Mouse (Mus musculus) monocyte, adult 5-6 weeks (primary cell): ENCODE results near the gene Cyp4v3. TPM values are rescaled to one million over a fixed set of nuclear protein-coding genes. Genes with fewer than 3 reads are reported as not detected.

Experiments used
- ATAC-seq: fragments of 153-309, 156-312 bp; replicated peaks from 2 replicates; pipeline ENCODE4 v1.8.0; 2017; ENCODE audit warnings: mild to moderate bottlenecking; ENCODE audit not compliant: low TSS enrichment, insufficient number of reproducible peaks, severe bottlenecking, poor library complexity, low FRiP score
- total RNA-seq: library from RNA; stranded (forward); fragments of 200-1000, 200-491, 200-594 nt; gene quantifications from 3 replicates; pipeline ENCODE4 v1.2.3, GENCODE M21; 2017

Gene Cyp4v3
- 35.5 to 50.5 TPM (median 44.3 TPM) in 3 replicates for total RNA-seq

DNA sequence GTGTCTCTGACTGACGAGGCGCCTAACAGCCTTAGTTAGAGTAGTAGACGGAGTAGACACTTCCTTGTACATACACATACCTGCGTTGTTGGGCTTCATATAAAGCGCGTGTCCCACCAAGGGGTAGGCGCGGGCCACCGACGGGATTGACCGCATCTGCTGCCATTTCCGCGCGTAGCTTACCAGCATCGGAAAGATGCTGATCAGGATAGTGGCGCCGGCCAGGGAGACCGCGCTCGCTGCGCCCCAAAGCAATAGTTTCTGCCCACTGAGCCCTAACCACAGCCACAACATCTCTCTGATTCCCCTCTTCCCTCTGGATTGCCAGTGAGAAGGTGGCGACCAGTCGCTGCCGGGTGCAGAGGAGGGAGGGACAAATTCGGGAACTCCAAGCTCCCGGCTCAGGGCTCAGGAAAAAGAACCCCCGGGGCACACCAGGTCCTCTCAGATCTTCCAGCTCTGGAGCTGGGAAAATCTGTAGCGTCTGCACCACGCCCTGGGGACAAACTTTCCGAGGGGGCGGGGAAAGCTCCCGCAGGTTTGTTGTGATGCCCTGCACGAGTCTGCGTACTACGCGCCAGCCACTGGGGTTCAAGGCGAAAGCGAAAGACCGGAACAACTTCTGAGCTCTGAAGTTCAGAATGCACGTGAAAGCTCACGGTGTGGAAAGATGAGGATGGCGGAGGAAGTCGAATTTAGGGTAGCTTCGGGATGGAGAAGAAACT, at the start of gene Cyp4v3:
Cyp4v3 (minus strand) TSS at position 532 of the 725 bp plus-strand sequence.
- peak; percentile 87 for ATAC-seq

- no peak for ATAC-seq
Measured at GRCm38 (mm10) chr8:45381963-45382347, 48.9 kb upstream of the Cyp4v3 start, which contains the start of gene Fam149a. TSS of gene Fam149a (minus strand) at chr8:45382291.

DNA sequence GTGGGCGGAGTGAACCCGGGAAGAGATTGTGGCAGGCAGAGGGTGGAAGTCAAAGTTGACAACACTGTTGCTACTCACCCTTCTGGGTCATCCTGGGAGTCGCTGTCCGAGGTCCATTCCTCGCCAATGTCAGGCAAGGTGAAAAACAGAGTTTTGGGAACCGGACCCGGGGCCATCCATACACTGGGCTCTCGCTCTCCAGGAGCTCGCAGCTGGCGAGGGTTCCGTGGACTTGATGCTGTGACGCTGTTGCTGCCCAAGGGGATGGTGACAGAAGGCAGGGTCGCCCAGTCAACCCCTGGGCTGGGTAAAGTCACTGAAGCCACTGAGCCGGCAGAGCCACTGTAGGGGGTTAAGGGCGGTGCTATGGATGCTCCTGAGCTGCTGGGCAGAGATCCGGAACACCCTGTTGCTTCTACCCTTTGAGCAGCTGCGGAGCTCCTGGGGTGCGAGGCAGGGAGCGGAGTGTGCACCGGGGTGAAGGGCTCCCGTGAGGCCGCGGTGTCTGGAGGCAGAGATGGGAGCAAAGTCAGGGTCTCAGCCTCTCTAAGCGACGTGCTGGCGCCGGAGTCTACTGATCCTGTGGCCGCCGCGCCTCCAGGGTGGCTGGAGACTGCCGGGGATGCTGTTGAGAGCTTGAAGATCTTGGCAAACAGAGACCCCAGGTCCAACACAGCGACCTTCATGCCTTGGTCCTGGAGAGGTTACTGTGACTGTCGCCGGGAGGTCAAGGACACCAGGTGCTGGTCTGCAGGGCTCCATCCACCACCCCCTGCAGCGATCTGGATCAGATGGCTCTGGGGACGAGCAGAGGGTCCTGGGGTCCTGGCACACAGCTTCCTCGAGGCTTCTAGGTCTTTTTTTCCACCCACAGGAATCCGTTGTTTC, 48.3 kb upstream of the Cyp4v3 start:
- no peak for ATAC-seq

DNA sequence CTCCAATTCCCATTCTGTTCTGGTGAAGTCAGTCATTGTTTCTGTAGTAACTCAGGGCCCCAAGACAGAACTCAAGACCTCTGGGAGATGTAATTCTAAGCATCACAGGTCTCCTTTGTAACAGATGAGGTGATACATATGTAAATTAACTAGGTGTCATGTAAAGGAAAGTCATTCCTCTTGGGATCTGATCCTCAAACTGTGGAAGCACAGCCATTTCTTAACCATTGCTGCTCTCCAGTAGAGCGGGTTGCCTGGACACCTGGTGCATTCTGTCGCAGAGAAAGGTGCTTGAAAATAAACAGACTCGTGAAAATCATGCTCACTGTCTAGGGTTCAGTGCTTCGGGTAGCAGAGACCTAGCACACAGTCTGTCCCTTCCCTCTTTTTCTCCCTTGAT, 47.6 kb upstream of the Cyp4v3 start:
- no peak for ATAC-seq

- no peak for ATAC-seq
Measured at GRCm38 (mm10) chr8:45374071-45374470, 41.1 kb upstream of the Cyp4v3 start.

GRCm38 (mm10) chr8:45367154-45367553, 34.1 kb upstream of the Cyp4v3 start:
- ATAC-seq: peak; percentile 85

GRCm38 (mm10) chr8:45363220-45363619, 30.2 kb upstream of the Cyp4v3 start:
- ATAC-seq: no peak

DNA sequence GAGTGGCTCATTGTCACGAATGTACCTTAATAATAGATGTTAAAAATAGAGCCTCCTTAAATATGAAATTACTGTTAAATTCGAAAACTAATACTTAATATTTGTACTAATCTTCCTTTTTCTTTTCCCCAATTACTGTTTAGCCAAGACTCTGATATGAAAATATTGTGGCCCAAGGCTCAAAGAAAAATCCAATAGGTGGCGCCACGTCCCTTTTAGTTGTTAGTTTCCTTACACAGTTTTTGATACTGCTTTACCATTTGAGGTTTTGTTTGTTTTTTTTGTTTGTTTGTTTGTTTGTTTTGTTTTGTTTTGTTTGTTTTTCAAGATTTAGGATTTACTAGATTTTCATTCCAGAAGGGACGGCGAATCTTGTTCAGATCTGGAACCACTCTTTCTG, 29.3 kb upstream of the Cyp4v3 start:
- ATAC-seq: no peak

DNA sequence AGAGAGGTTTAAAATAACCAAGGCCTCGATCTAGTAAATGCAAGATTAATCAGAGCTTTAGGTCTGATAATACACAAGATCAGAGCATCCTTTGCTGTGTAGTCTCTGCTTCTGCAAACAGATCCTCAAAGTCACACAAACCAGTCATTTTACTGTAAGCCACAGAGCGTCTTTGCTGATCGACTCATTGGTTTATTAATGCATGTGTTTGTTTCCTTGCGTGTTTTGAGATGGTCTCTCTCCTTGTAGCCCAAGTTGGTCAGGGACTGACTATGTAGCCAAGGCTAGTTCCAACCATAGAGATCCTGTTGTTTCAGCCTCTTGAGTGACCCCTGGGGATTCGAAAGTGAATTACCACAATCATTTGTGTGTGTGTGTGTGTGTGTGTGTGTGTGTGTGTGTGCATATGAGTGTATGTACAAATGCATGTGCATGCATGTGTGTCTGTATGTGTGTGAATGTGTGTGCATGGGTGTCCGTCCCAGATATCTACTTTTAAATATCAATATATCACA, 26.1 kb upstream of the Cyp4v3 start:
- ATAC-seq: no peak

- no peak for ATAC-seq
Measured at GRCm38 (mm10) chr8:45358132-45358918, 25.3 kb upstream of the Cyp4v3 start.

GRCm38 (mm10) chr8:45355809-45356208, 22.8 kb upstream of the Cyp4v3 start:
- no peak for ATAC-seq

DNA sequence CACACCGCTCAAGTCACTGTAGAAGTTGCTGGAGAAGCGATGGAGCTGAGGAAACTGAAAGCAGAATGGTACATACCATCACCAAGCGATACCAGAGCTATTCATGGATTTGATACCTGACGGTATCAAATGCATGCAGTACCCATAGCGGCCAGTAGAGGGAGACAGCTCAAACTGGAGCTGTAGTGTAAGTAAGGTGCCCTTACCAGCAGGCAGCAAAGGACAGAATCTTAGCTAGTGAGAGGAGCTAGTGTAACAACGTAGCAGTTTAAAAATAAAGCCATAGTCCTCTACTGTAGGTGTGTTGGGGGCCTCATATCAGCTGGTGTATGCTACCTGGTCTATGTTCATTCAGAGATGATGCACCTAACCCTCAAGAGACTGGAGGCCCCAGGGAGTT, 12.0 kb upstream of the Cyp4v3 start:
- peak; percentile 83 for ATAC-seq

- no peak for ATAC-seq
Measured at GRCm38 (mm10) chr8:45344298-45344697, 11.3 kb upstream of the Cyp4v3 start.

- ATAC-seq: no peak
Measured at GRCm38 (mm10) chr8:45341630-45342628, 8.9 kb upstream of the Cyp4v3 start.

- peak; percentile 73 for ATAC-seq
Measured at GRCm38 (mm10) chr8:45333493-45333892, 477 bp upstream of the Cyp4v3 start.

DNA sequence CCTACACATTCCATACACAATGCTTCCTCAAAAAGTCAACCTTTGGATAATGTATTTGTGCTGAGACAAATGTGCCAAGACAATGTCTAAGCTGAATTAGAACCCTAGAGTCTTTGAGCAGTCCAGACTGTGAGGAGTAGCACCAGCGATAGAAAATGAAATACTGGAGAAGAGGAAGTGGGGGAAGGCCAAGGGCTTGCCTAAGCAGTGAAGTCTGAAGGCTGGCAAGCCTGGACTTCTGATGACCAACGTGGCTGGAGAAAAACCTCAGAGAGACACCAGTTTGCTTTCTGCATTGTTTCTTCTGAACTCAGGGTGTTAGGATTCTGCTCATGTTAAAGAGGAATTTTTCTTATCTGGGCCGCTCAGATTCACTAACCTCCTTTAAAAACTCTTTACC, 2.2 kb downstream of the Cyp4v3 start:
- ATAC-seq: no peak

- ATAC-seq: no peak
Measured at GRCm38 (mm10) chr8:45329206-45329980, 3.6 kb downstream of the Cyp4v3 start.
